Mouse (Mus musculus): Measurements from ENCODE around the gene Angptl8. TPM values are rescaled to one million over a fixed set of nuclear protein-coding genes. Genes with fewer than 3 reads are reported as not detected.

Angptl8 gene
- total and polyA plus RNA-seq, 2 experiments, result 13.6 to 258 TPM

- WGBS, result 27% methylated on average over 14 of the region's 14 CpGs
Measured at GRCm38 (mm10) chr9:21845381-21846080, 10.2 kb downstream of the Angptl8 start.

GRCm38 (mm10) chr9:21846755-21847341, 11.5 kb downstream of the Angptl8 start:
- WGBS, result 82% methylated on average over 11 of the region's 11 CpGs
- TF ChIP-seq CTCF (IDR thresholded peaks at IDR 0.05; ENCODE audit: low read depth, low read length), result no peak
- Histone ChIP-seq H3K4me1 (ENCODE audit: control insufficient read depth, insufficient read depth, low read length) (peaks cover 6% of the 10 kb centered on the region), H3K27ac (replicated peaks; ENCODE audit: insufficient read depth, low read depth, low read length) (peak overlapping the region; percentile 86), H3K79me2 (ENCODE audit: control insufficient read depth, insufficient read depth, low read length) (no peaks in the 10 kb centered on the region), H3K27me3 (ENCODE audit: control insufficient read depth, insufficient read depth, low read length) (no peaks in the 10 kb centered on the region), H3K36me3 (ENCODE audit: control insufficient read depth, insufficient read depth, low read length) (no peaks in the 10 kb centered on the region), H3K4me3 (ENCODE audit: insufficient read depth, low read depth, low read length) (peak overlapping the region; percentile 42; the same call in 1 of the 2 replicates), H3K9ac (ENCODE audit: low read depth, low read length) (peak overlapping the region; percentile 75)
- DNase-seq (ENCODE audit: extremely low read depth, low read depth, low spot score), result peak; percentile 24

More at GRCm38 (mm10) chr9:21845381-21846080, 10.2 kb downstream of the Angptl8 start:
- DNase-seq (ENCODE audit: extremely low read depth, low read depth, low spot score), result peak; percentile 27
- H3K27me3 ChIP-seq (ENCODE audit: control insufficient read depth, insufficient read depth, low read length), result no peaks in the 10 kb centered on the region
- H3K79me2 ChIP-seq (ENCODE audit: control insufficient read depth, insufficient read depth, low read length), result no peaks in the 10 kb centered on the region
- H3K9ac ChIP-seq (ENCODE audit: low read depth, low read length), result no peak overlapping the region
- TF ChIP-seq CTCF (IDR thresholded peaks at IDR 0.05; ENCODE audit: low read depth, low read length) (peak; percentile 36; the same call in 1 of the 2 replicates), POLR2A (IDR thresholded peaks at IDR 0.05; ENCODE audit: extremely low read depth, insufficient read depth, low read length) (no peak)
- H3K4me1 ChIP-seq (ENCODE audit: control insufficient read depth, insufficient read depth, low read length), result peaks cover 5% of the 10 kb centered on the region
- H3K27ac ChIP-seq (replicated peaks; ENCODE audit: insufficient read depth, low read depth, low read length), result no peak overlapping the region
- no peak overlapping the region for H3K4me3 ChIP-seq (ENCODE audit: insufficient read depth, low read depth, low read length)
- no peaks in the 10 kb centered on the region for H3K36me3 ChIP-seq (ENCODE audit: control insufficient read depth, insufficient read depth, low read length)

GRCm38 (mm10) chr9:21847425-21847824, 12.1 kb downstream of the Angptl8 start:
- Histone ChIP-seq H3K79me2 (ENCODE audit: control insufficient read depth, insufficient read depth, low read length) (no peaks in the 10 kb centered on the region), H3K9ac (ENCODE audit: low read depth, low read length) (no peak overlapping the region), H3K4me1 (ENCODE audit: control insufficient read depth, insufficient read depth, low read length) (peaks cover 6% of the 10 kb centered on the region), H3K4me3 (ENCODE audit: insufficient read depth, low read depth, low read length) (no peak overlapping the region), H3K27me3 (ENCODE audit: control insufficient read depth, insufficient read depth, low read length) (no peaks in the 10 kb centered on the region), H3K27ac (replicated peaks; ENCODE audit: insufficient read depth, low read depth, low read length) (peak overlapping the region; percentile 86), H3K36me3 (ENCODE audit: control insufficient read depth, insufficient read depth, low read length) (no peaks in the 10 kb centered on the region)
- 64% methylated on average over 3 of the region's 3 CpGs for WGBS
- TF ChIP-seq CTCF (IDR thresholded peaks at IDR 0.05; ENCODE audit: low read depth, low read length) (no peak), POLR2A (IDR thresholded peaks at IDR 0.05; ENCODE audit: extremely low read depth, insufficient read depth, low read length) (no peak)
- DNase-seq (ENCODE audit: extremely low read depth, low read depth, low spot score), result no peak

GRCm38 (mm10) chr9:21847926-21848325, 12.6 kb downstream of the Angptl8 start:
- H3K27me3 ChIP-seq (ENCODE audit: control insufficient read depth, insufficient read depth, low read length), result no peaks in the 10 kb centered on the region
- H3K36me3 ChIP-seq (ENCODE audit: control insufficient read depth, insufficient read depth, low read length), result no peaks in the 10 kb centered on the region
- peak overlapping the region; percentile 86; the same call in 1 of the 2 replicates for H3K27ac ChIP-seq (replicated peaks; ENCODE audit: insufficient read depth, low read depth, low read length)
- no peak overlapping the region for H3K9ac ChIP-seq (ENCODE audit: low read depth, low read length)
- H3K4me1 ChIP-seq (ENCODE audit: control insufficient read depth, insufficient read depth, low read length), result peaks cover 6% of the 10 kb centered on the region
- TF ChIP-seq CTCF (IDR thresholded peaks at IDR 0.05; ENCODE audit: low read depth, low read length), result no peak
- TF ChIP-seq POLR2A (IDR thresholded peaks at IDR 0.05; ENCODE audit: extremely low read depth, insufficient read depth, low read length), result no peak
- H3K4me3 ChIP-seq (ENCODE audit: insufficient read depth, low read depth, low read length), result no peak overlapping the region
- no peaks in the 10 kb centered on the region for H3K79me2 ChIP-seq (ENCODE audit: control insufficient read depth, insufficient read depth, low read length)
- WGBS, result 76% methylated on average over 10 of the region's 10 CpGs
- DNase-seq (ENCODE audit: extremely low read depth, low read depth, low spot score), result no peak

- Histone ChIP-seq H3K9ac (ENCODE audit: low read depth, low read length) (no peak overlapping the region), H3K27ac (replicated peaks; ENCODE audit: insufficient read depth, low read depth, low read length) (peak overlapping the region; percentile 0; the same call in 1 of the 2 replicates), H3K4me1 (ENCODE audit: control insufficient read depth, insufficient read depth, low read length) (peaks cover 6% of the 10 kb centered on the region), H3K27me3 (ENCODE audit: control insufficient read depth, insufficient read depth, low read length) (no peaks in the 10 kb centered on the region), H3K79me2 (ENCODE audit: control insufficient read depth, insufficient read depth, low read length) (no peaks in the 10 kb centered on the region), H3K4me3 (ENCODE audit: insufficient read depth, low read depth, low read length) (no peak overlapping the region), H3K36me3 (ENCODE audit: control insufficient read depth, insufficient read depth, low read length) (no peaks in the 10 kb centered on the region)
- 38% methylated on average over 7 of the region's 7 CpGs for WGBS
- DNase-seq (ENCODE audit: extremely low read depth, low read depth, low spot score), result peak; percentile 64
- TF ChIP-seq POLR2A (IDR thresholded peaks at IDR 0.05; ENCODE audit: extremely low read depth, insufficient read depth, low read length), result no peak
- TF ChIP-seq CTCF (IDR thresholded peaks at IDR 0.05; ENCODE audit: low read depth, low read length), result no peak
Measured at GRCm38 (mm10) chr9:21849691-21850677, 14.7 kb downstream of the Angptl8 start.

All from liver, adult 2 months (tissue).